Mouse (Mus musculus): ENCODE results near the gene Olfr127.
"Not testable (repeated sequence)": the region's sequence is repeated elsewhere in the genome, so short reads cannot be mapped to it uniquely, and the experiment has no call there.

Gene Olfr127

DNA sequence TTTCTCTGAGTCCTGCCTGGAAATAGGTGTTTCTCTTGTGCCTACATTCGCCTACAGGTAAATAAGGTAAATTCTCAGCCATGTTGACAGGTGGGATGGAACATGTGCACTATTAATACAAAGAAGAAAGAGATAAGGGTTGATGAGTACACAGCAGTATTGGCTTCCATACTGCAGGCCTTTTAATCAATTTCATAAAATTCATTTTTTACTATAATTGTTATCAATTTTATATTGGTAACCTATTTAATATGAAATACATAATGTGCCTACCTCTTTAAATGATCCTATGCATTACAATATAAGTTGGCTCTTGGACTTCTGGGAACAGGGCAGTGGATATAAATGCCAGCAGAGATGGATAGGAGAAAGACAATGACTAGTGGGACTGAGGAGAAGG, at the start of gene Olfr127:
Gene Olfr127 (plus strand): TSS at position 301 of the 400 bp plus-strand sequence.
- DNase-seq (ENCODE audit: low spot score): no peak

GRCm38 (mm10) chr17:37863901-37864300, 36.3 kb upstream of the Olfr127 start:
- no peak for DNase-seq (ENCODE audit: low spot score)

DNA sequence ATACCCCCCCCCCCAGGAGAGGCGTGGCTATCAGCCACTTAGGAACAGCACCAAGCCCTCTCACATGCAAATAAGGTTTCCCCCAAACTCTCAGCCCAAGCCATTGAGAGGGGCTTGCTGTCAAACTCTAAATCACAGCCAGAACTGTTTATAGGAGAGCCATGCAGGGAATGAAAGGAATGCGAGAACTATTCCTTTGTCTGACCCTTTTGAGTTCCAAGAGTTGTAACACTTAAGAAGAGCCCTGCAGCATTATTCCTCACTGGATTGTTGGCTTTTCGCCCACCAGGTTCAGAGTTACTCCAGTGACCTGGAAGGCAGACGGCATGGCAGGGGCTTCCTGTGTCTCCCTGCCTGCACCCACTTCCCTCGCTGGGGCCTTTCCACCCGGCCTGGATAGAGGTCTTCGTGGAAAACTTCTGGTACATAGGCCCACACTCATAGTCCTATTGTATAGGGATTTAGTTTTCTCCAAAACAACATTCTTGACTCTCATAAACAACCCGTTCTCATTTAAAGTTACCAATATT, 30.5 kb upstream of the Olfr127 start:
- DNase-seq (ENCODE audit: low spot score): no peak

DNA sequence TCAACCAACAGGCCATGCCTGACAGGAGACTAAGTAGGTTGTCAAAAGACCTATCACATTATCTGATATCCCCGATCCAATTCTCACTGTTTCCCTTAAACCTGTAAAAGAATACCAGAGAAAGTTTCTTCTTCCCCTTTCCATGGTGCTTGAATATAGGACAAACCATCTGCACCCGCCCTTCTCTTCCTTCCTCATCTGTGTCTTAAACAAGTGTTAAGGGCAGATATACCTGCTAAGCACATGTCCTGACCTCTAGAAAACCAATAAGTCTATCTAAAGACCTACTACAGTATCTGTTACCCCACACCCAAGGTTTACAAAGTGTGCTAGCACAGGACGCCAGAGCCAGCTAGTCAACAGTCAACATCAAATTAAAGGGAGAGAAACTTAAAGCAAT, 26.4 kb upstream of the Olfr127 start:
- DNase-seq (ENCODE audit: low spot score): no peak

DNA sequence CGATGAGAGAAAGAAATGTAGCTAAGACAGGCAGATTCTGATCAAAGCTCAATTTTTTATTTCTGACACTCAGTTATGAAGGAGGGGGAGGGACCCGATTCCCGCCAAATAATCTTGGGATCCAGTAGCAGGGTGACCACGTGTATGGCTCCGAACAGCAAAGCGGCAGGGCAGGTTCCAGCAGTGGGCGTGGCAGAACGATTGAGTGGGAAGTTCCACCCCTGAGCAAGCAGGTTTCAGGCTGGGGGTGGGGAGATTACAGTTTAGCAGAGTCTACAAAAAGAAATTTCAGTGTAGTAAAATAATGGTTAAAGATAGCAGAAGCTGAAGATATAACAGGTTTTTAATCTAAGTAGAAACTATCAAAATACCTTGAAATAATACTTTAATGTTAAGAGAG, 6.6 kb downstream of the Olfr127 start:
- not testable (repeated sequence) for DNase-seq (ENCODE audit: low spot score)

GRCm38 (mm10) chr17:37920248-37920647, 20.0 kb downstream of the Olfr127 start, which contains the start of gene Olfr128:
TSS of gene Olfr128 (plus strand) at chr17:37920548.
- DNase-seq (ENCODE audit: low spot score): no peak

GRCm38 (mm10) chr17:37952979-37953378, 52.7 kb downstream of the Olfr127 start, which contains the start of gene Olfr761:
TSS of gene Olfr761 (minus strand) at chr17:37953079.
- no peak for DNase-seq (ENCODE audit: low spot score)
